Mouse (Mus musculus) layer of hippocampus, adult 8-10 months (tissue): Measurements from ENCODE around the gene Mrm2. TPM values are rescaled to one million over a fixed set of nuclear protein-coding genes. Genes with fewer than 3 reads are reported as not detected.

ENCODE experiments used
- DNase-seq, 2 experiments: peaks; one replicate each; pipeline ENCODE4 v3.0.0; 2022; ENCODE audit warnings: low spot score in 2 of 2
- total RNA-seq, 4 experiments: library from RNA; stranded (reverse); gene quantifications; 2 replicates each; pipeline ENCODE4 v1.2.4; 2022

The Mrm2 gene
- total RNA-seq, 4 experiments from 2014 or later: 7.8 to 9.7 (median 9.1) TPM

- no peak for DNase-seq
These were observed 13.5 kb upstream of the Mrm2 start for GRCm38 (mm10) chr5:140345244-140345643.

GRCm38 (mm10) chr5:140342880-140343279 lies 11.2 kb upstream of the Mrm2 start:
- DNase-seq: no peak

GRCm38 (mm10) chr5:140339836-140340235 lies 8.1 kb upstream of the Mrm2 start:
- no peak for DNase-seq

GRCm38 (mm10) chr5:140338779-140339178 lies 7.1 kb upstream of the Mrm2 start:
- DNase-seq: no peak

GRCm38 (mm10) chr5:140336680-140337079 lies 5.0 kb upstream of the Mrm2 start:
- DNase-seq: peak in 1 of 2 experiments; percentile 16

- DNase-seq: no peak
These were observed 1.9 kb upstream of the Mrm2 start for GRCm38 (mm10) chr5:140333631-140334030.

GRCm38 (mm10) chr5:140332519-140332918 lies 821 bp upstream of the Mrm2 start:
- no peak for DNase-seq

- no peak for DNase-seq
These were observed 7.6 kb downstream of the Mrm2 start for GRCm38 (mm10) chr5:140324058-140324457.

GRCm38 (mm10) chr5:140321756-140322575 lies 9.7 kb downstream of the Mrm2 start:
- no peak for DNase-seq

- peak; percentile 91 for DNase-seq
These were observed 10.5 kb downstream of the Mrm2 start, which contains the start of the genes Mad1l1 and Nudt1 for GRCm38 (mm10) chr5:140321042-140321755. Gene Mad1l1, minus strand, starts transcription at chr5:140321552. Gene Nudt1, plus strand, starts transcription at chr5:140321656.

- no peak for DNase-seq
These were observed 15.0 kb downstream of the Mrm2 start for GRCm38 (mm10) chr5:140316716-140317115.

GRCm38 (mm10) chr5:140307602-140308001 lies 24.1 kb downstream of the Mrm2 start:
- DNase-seq: no peak

- no peak for DNase-seq
These were observed 25.7 kb downstream of the Mrm2 start for GRCm38 (mm10) chr5:140306016-140306415.

GRCm38 (mm10) chr5:140298291-140298690 lies 33.4 kb downstream of the Mrm2 start:
- DNase-seq: no peak

- DNase-seq: peak; percentile 34 to 70
These were observed 39.5 kb downstream of the Mrm2 start for GRCm38 (mm10) chr5:140292152-140292551.

GRCm38 (mm10) chr5:140289161-140289560 lies 42.5 kb downstream of the Mrm2 start:
- no peak for DNase-seq

- peak in 1 of 2 experiments; percentile 32 for DNase-seq
These were observed 43.4 kb downstream of the Mrm2 start for GRCm38 (mm10) chr5:140288287-140288686.

GRCm38 (mm10) chr5:140284761-140285160 lies 46.9 kb downstream of the Mrm2 start:
- DNase-seq: peak in 1 of 2 experiments; percentile 32

GRCm38 (mm10) chr5:140284011-140284410 lies 47.7 kb downstream of the Mrm2 start:
- DNase-seq: no peak

GRCm38 (mm10) chr5:140282900-140283299 lies 48.8 kb downstream of the Mrm2 start:
- no peak for DNase-seq

- no peak for DNase-seq
These were observed 49.3 kb downstream of the Mrm2 start for GRCm38 (mm10) chr5:140282376-140282775.

- no peak for DNase-seq
These were observed 51.5 kb downstream of the Mrm2 start for GRCm38 (mm10) chr5:140280205-140280604.
